Mouse (Mus musculus): Measurements from ENCODE around the gene Synj2. TPM values are rescaled to one million over a fixed set of nuclear protein-coding genes. Genes with fewer than 3 reads are reported as not detected.

Synj2 gene
- polyA plus RNA-seq, 1 experiment from 2014 or later = 4.3 TPM

DNA sequence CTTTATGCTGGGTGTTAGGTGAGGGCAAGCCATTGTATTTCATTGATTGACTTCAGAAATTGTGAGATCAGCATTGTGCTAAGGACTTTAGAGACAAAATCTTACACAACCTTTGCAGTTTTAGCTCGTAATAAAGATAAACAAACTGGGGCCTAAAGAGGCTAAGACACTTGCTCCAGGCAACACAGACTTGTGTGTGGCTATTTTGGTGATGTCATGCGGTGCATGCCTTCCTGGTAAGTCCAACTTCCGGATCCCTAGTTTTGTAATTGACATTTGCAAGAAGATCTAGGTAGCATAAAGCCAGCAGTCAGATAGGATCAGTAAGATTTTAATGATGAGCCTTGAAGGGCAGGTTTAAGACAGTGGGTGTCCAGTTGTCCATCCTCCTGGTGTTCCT is 1.1 kb downstream of the Synj2 start:
- H3K4me3 ChIP-seq (ENCODE audit: low read length) = peak overlapping the region; percentile 53; the same call in 1 of the 2 replicates
- peaks cover 3% of the 10 kb centered on the region; the same call in 1 of the 2 replicates for H3K4me1 ChIP-seq (ENCODE audit: control insufficient read depth, insufficient read depth, low read length)
- peak overlapping the region; percentile 68 for H3K4me2 ChIP-seq (replicated peaks; ENCODE audit: low read depth, low read length)
- H3K27ac ChIP-seq (ENCODE audit: low read depth, low read length) = no peak overlapping the region
- H3K9ac ChIP-seq (ENCODE audit: low read depth, low read length) = no peak overlapping the region
- 75% methylated on average over 3 of the region's 3 CpGs for WGBS
- H3K36me3 ChIP-seq (ENCODE audit: control insufficient read depth, insufficient read depth, low read length) = no peaks in the 10 kb centered on the region
- no peak for ATAC-seq (ENCODE audit: low FRiP score, low TSS enrichment)
- no peaks in the 10 kb centered on the region for H3K27me3 ChIP-seq (ENCODE audit: control insufficient read depth, insufficient read depth, low read length)
- no peaks in the 10 kb centered on the region for H3K9me3 ChIP-seq (ENCODE audit: control insufficient read depth, low read length)

DNA sequence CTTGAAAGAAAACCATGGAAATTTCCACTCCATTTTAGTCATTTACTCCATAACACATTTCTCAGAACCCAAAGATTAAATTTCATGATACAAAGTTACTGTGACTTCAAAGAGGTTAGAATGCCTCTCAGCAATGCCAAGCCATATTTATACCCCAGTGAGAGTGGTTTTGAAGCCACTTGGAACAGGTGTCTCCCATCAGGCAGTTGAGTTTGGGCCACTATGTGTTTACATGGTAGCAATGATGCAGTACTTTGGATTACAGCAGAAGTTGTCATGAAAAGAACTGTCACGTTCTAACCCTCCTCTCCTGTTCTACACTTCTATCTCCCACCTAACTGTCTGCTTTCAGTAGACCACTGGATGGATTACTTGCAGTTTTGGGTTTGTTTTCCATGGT is 2.0 kb downstream of the Synj2 start:
- ATAC-seq (ENCODE audit: low FRiP score, low TSS enrichment) = no peak
- 61% methylated on average over 1 of the region's 1 CpGs for WGBS
- Histone ChIP-seq H3K27ac (ENCODE audit: low read depth, low read length) (no peak overlapping the region), H3K9me3 (ENCODE audit: control insufficient read depth, low read length) (no peaks in the 10 kb centered on the region), H3K4me3 (ENCODE audit: low read length) (no peak overlapping the region), H3K4me1 (ENCODE audit: control insufficient read depth, insufficient read depth, low read length) (peaks cover 3% of the 10 kb centered on the region; the same call in 1 of the 2 replicates), H3K27me3 (ENCODE audit: control insufficient read depth, insufficient read depth, low read length) (no peaks in the 10 kb centered on the region), H3K9ac (ENCODE audit: low read depth, low read length) (no peak overlapping the region), H3K4me2 (replicated peaks; ENCODE audit: low read depth, low read length) (no peak overlapping the region), H3K36me3 (ENCODE audit: control insufficient read depth, insufficient read depth, low read length) (no peaks in the 10 kb centered on the region)

GRCm38 (mm10) chr17:5947039-5947438 is 6.0 kb downstream of the Synj2 start:
- Histone ChIP-seq H3K36me3 (ENCODE audit: control insufficient read depth, insufficient read depth, low read length) (no peaks in the 10 kb centered on the region), H3K4me1 (ENCODE audit: control insufficient read depth, insufficient read depth, low read length) (peaks cover 3% of the 10 kb centered on the region; the same call in 1 of the 2 replicates), H3K9me3 (ENCODE audit: control insufficient read depth, low read length) (no peaks in the 10 kb centered on the region), H3K4me2 (replicated peaks; ENCODE audit: low read depth, low read length) (no peak overlapping the region), H3K4me3 (ENCODE audit: low read length) (no peak overlapping the region), H3K27ac (ENCODE audit: low read depth, low read length) (no peak overlapping the region), H3K9ac (ENCODE audit: low read depth, low read length) (no peak overlapping the region), H3K27me3 (ENCODE audit: control insufficient read depth, insufficient read depth, low read length) (no peaks in the 10 kb centered on the region)
- WGBS = 75% methylated on average over 3 of the region's 3 CpGs
- no peak for ATAC-seq (ENCODE audit: low FRiP score, low TSS enrichment)

DNA sequence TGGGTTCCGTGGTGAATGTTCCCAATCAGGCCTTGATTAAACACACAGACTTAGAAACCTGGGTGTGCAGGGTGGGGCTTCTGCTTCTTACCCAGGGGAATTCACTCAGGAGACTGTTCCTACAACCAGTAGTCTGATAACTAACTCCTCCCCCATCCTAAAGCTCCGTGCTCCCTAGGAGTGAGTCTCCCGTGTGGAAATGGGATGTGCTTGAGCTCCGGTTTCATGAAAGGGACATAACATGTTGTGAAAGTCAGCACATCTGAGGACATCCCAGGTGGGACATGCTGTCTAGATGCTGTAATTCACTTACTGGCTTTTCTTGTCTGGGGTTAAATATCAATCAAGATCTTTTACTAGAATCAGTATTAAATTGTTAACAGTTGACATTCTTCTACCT is 11.4 kb downstream of the Synj2 start:
- H3K9me3 ChIP-seq (ENCODE audit: control insufficient read depth, low read length) = no peaks in the 10 kb centered on the region
- H3K4me3 ChIP-seq (ENCODE audit: low read length) = no peak overlapping the region
- no peak overlapping the region for H3K9ac ChIP-seq (ENCODE audit: low read depth, low read length)
- no peak overlapping the region for H3K27ac ChIP-seq (ENCODE audit: low read depth, low read length)
- H3K4me2 ChIP-seq (replicated peaks; ENCODE audit: low read depth, low read length) = no peak overlapping the region
- ATAC-seq (ENCODE audit: low FRiP score, low TSS enrichment) = no peak
- no peaks in the 10 kb centered on the region for H3K4me1 ChIP-seq (ENCODE audit: control insufficient read depth, insufficient read depth, low read length)
- WGBS = 72% methylated on average over 4 of the region's 4 CpGs
- H3K27me3 ChIP-seq (ENCODE audit: control insufficient read depth, insufficient read depth, low read length) = no peaks in the 10 kb centered on the region
- H3K36me3 ChIP-seq (ENCODE audit: control insufficient read depth, insufficient read depth, low read length) = no peaks in the 10 kb centered on the region

GRCm38 (mm10) chr17:5956350-5957000 is 15.4 kb downstream of the Synj2 start:
- Histone ChIP-seq H3K27me3 (ENCODE audit: control insufficient read depth, insufficient read depth, low read length) (no peaks in the 10 kb centered on the region), H3K9ac (ENCODE audit: low read depth, low read length) (no peak overlapping the region), H3K27ac (ENCODE audit: low read depth, low read length) (no peak overlapping the region), H3K4me2 (replicated peaks; ENCODE audit: low read depth, low read length) (no peak overlapping the region), H3K4me3 (ENCODE audit: low read length) (no peak overlapping the region), H3K9me3 (ENCODE audit: control insufficient read depth, low read length) (no peaks in the 10 kb centered on the region), H3K36me3 (ENCODE audit: control insufficient read depth, insufficient read depth, low read length) (no peaks in the 10 kb centered on the region), H3K4me1 (ENCODE audit: control insufficient read depth, insufficient read depth, low read length) (peaks cover 9% of the 10 kb centered on the region)
- no peak for ATAC-seq (ENCODE audit: low FRiP score, low TSS enrichment)
- WGBS = 93% methylated on average over 2 of the region's 2 CpGs

GRCm38 (mm10) chr17:5957097-5957496 is 16.0 kb downstream of the Synj2 start:
- no peaks in the 10 kb centered on the region for H3K36me3 ChIP-seq (ENCODE audit: control insufficient read depth, insufficient read depth, low read length)
- H3K9ac ChIP-seq (ENCODE audit: low read depth, low read length) = no peak overlapping the region
- H3K9me3 ChIP-seq (ENCODE audit: control insufficient read depth, low read length) = no peaks in the 10 kb centered on the region
- ATAC-seq (ENCODE audit: low FRiP score, low TSS enrichment) = no peak
- WGBS = 61% methylated on average over 3 of the region's 3 CpGs
- H3K27me3 ChIP-seq (ENCODE audit: control insufficient read depth, insufficient read depth, low read length) = no peaks in the 10 kb centered on the region
- H3K4me2 ChIP-seq (replicated peaks; ENCODE audit: low read depth, low read length) = no peak overlapping the region
- no peak overlapping the region for H3K4me3 ChIP-seq (ENCODE audit: low read length)
- peaks cover 9% of the 10 kb centered on the region for H3K4me1 ChIP-seq (ENCODE audit: control insufficient read depth, insufficient read depth, low read length)
- no peak overlapping the region for H3K27ac ChIP-seq (ENCODE audit: low read depth, low read length)

- Histone ChIP-seq H3K36me3 (ENCODE audit: control insufficient read depth, insufficient read depth, low read length) (no peaks in the 10 kb centered on the region), H3K27ac (ENCODE audit: low read depth, low read length) (no peak overlapping the region), H3K27me3 (ENCODE audit: control insufficient read depth, insufficient read depth, low read length) (no peaks in the 10 kb centered on the region), H3K9me3 (ENCODE audit: control insufficient read depth, low read length) (no peaks in the 10 kb centered on the region), H3K4me2 (replicated peaks; ENCODE audit: low read depth, low read length) (no peak overlapping the region), H3K9ac (ENCODE audit: low read depth, low read length) (no peak overlapping the region), H3K4me3 (ENCODE audit: low read length) (no peak overlapping the region), H3K4me1 (ENCODE audit: control insufficient read depth, insufficient read depth, low read length) (peaks cover 9% of the 10 kb centered on the region)
- WGBS = 90% methylated on average over 5 of the region's 5 CpGs
- ATAC-seq (ENCODE audit: low FRiP score, low TSS enrichment) = no peak
Observed at GRCm38 (mm10) chr17:5958229-5958628, 17.1 kb downstream of the Synj2 start.

GRCm38 (mm10) chr17:5958636-5959035 is 17.6 kb downstream of the Synj2 start:
- H3K4me1 ChIP-seq (ENCODE audit: control insufficient read depth, insufficient read depth, low read length) = peaks cover 9% of the 10 kb centered on the region
- no peaks in the 10 kb centered on the region for H3K9me3 ChIP-seq (ENCODE audit: control insufficient read depth, low read length)
- H3K4me2 ChIP-seq (replicated peaks; ENCODE audit: low read depth, low read length) = no peak overlapping the region
- no peak overlapping the region for H3K9ac ChIP-seq (ENCODE audit: low read depth, low read length)
- no peak for ATAC-seq (ENCODE audit: low FRiP score, low TSS enrichment)
- no peak overlapping the region for H3K4me3 ChIP-seq (ENCODE audit: low read length)
- no peaks in the 10 kb centered on the region for H3K27me3 ChIP-seq (ENCODE audit: control insufficient read depth, insufficient read depth, low read length)
- no peaks in the 10 kb centered on the region for H3K36me3 ChIP-seq (ENCODE audit: control insufficient read depth, insufficient read depth, low read length)
- WGBS = 79% methylated on average over 10 of the region's 10 CpGs
- no peak overlapping the region for H3K27ac ChIP-seq (ENCODE audit: low read depth, low read length)

- Histone ChIP-seq H3K27me3 (ENCODE audit: control insufficient read depth, insufficient read depth, low read length) (no peaks in the 10 kb centered on the region), H3K4me1 (ENCODE audit: control insufficient read depth, insufficient read depth, low read length) (peaks cover 9% of the 10 kb centered on the region), H3K4me3 (ENCODE audit: low read length) (no peak overlapping the region), H3K9me3 (ENCODE audit: control insufficient read depth, low read length) (no peaks in the 10 kb centered on the region), H3K9ac (ENCODE audit: low read depth, low read length) (no peak overlapping the region), H3K4me2 (replicated peaks; ENCODE audit: low read depth, low read length) (no peak overlapping the region), H3K27ac (ENCODE audit: low read depth, low read length) (no peak overlapping the region), H3K36me3 (ENCODE audit: control insufficient read depth, insufficient read depth, low read length) (no peaks in the 10 kb centered on the region)
- ATAC-seq (ENCODE audit: low FRiP score, low TSS enrichment) = peak; percentile 20; the same call in 1 of the 2 replicates
- 49% methylated on average over 7 of the region's 7 CpGs for WGBS
Observed at GRCm38 (mm10) chr17:5959096-5959495, 18.0 kb downstream of the Synj2 start.

All from kidney, embryonic 14.5 days (tissue).